Mouse (Mus musculus) monocyte, adult 5-6 weeks (primary cell): ENCODE data around the gene Fam187a. TPM values are rescaled to one million over a fixed set of nuclear protein-coding genes. Genes with fewer than 3 reads are reported as not detected.
A peak's percentile ranks its signal among the peaks of the same experiment; 100 is the strongest.

Experiments
- ATAC-seq: fragments of 153-309, 156-312 bp; replicated peaks from 2 replicates; pipeline ENCODE4 v1.8.0; 2017; ENCODE audit warnings: mild to moderate bottlenecking; ENCODE audit not compliant: low TSS enrichment, insufficient number of reproducible peaks, severe bottlenecking, poor library complexity, low FRiP score
- total RNA-seq: library from RNA; stranded (forward); fragments of 200-1000, 200-491, 200-594 nt; gene quantifications from 3 replicates; pipeline ENCODE4 v1.2.3, GENCODE M21; 2017

The Fam187a gene
- total RNA-seq, 1 experiment from 2014 or later: not detected

GRCm38 (mm10) chr11:102890096-102890495, 5.1 kb downstream of the Fam187a start:
- no peak for ATAC-seq

- ATAC-seq: peak; percentile 52
Measured at GRCm38 (mm10) chr11:102893015-102893651, 8.2 kb downstream of the Fam187a start.

- ATAC-seq: no peak
Measured at GRCm38 (mm10) chr11:102894716-102895115, 9.7 kb downstream of the Fam187a start.

- no peak for ATAC-seq
Measured at GRCm38 (mm10) chr11:102895779-102896178, 10.8 kb downstream of the Fam187a start.

GRCm38 (mm10) chr11:102896641-102897040, 11.7 kb downstream of the Fam187a start:
- no peak for ATAC-seq

- ATAC-seq: no peak
Measured at GRCm38 (mm10) chr11:102898408-102898807, 13.4 kb downstream of the Fam187a start.

GRCm38 (mm10) chr11:102900763-102901162, 15.8 kb downstream of the Fam187a start, which contains the start of gene Gfap:
Gene Gfap, minus strand, starts transcription at chr11:102900912.
- ATAC-seq: peak; percentile 73

- no peak for ATAC-seq
Measured at GRCm38 (mm10) chr11:102901199-102901598, 16.2 kb downstream of the Fam187a start.

- ATAC-seq: no peak
Measured at GRCm38 (mm10) chr11:102902107-102902506, 17.1 kb downstream of the Fam187a start.

- ATAC-seq: no peak
Measured at GRCm38 (mm10) chr11:102903654-102904053, 18.7 kb downstream of the Fam187a start.

GRCm38 (mm10) chr11:102911376-102911775, 26.4 kb downstream of the Fam187a start:
- no peak for ATAC-seq

- ATAC-seq: no peak
Measured at GRCm38 (mm10) chr11:102915380-102915779, 30.4 kb downstream of the Fam187a start.

GRCm38 (mm10) chr11:102918077-102918476, 33.1 kb downstream of the Fam187a start:
- ATAC-seq: no peak

GRCm38 (mm10) chr11:102921491-102921890, 36.5 kb downstream of the Fam187a start:
- ATAC-seq: no peak

- peak; percentile 100 for ATAC-seq
Measured at GRCm38 (mm10) chr11:102924557-102925350, 39.8 kb downstream of the Fam187a start, which contains the start of gene Kif18b. Gene Kif18b, minus strand, starts transcription at chr11:102925124.

GRCm38 (mm10) chr11:102925351-102925717, 40.4 kb downstream of the Fam187a start:
- peak; percentile 55 for ATAC-seq

- no peak for ATAC-seq
Measured at GRCm38 (mm10) chr11:102930672-102931071, 45.7 kb downstream of the Fam187a start.

GRCm38 (mm10) chr11:102936272-102936671, 51.3 kb downstream of the Fam187a start:
- ATAC-seq: no peak
